Mouse (Mus musculus): ENCODE data around the gene Tead1.
"Not testable (repeated sequence)": the region's sequence is repeated elsewhere in the genome, so short reads cannot be mapped to it uniquely, and the experiment has no call there.

The Tead1 gene

GRCm38 (mm10) chr7:112917613-112918278 is 238.6 kb downstream of the Tead1 start:
- DNase-seq (ENCODE audit: low read depth, low spot score) = no peak

- DNase-seq (ENCODE audit: low read depth, low spot score) = no peak
These were observed 239.3 kb downstream of the Tead1 start for GRCm38 (mm10) chr7:112918279-112918991.

GRCm38 (mm10) chr7:112919845-112920244 is 240.7 kb downstream of the Tead1 start:
- DNase-seq (ENCODE audit: low read depth, low spot score) = peak; percentile 47

DNA sequence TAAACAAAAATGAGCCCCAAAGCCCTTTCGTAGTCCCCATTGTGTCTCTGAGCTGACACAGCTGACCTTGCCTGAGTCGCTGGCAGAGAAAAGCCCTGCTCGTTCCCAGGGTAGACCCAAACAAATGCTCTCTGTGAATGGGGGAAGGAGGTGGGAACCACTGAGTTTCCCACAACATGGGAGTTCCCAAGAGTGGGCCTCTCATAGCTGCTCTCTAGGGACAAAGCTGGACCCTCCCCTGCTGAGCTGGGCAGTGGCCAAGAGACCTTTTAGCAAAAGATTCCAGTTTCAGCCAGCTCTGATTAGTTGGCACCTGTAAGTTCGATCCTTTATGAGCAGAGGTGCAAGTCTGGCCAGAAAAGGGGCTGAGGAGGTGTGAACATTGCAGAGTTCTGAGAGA is 243.7 kb downstream of the Tead1 start:
- DNase-seq (ENCODE audit: low read depth, low spot score) = no peak

- DNase-seq (ENCODE audit: low read depth, low spot score) = no peak
These were observed 244.6 kb downstream of the Tead1 start for GRCm38 (mm10) chr7:112923712-112924111.

GRCm38 (mm10) chr7:112930669-112931068 is 251.6 kb downstream of the Tead1 start:
- no peak for DNase-seq (ENCODE audit: low read depth, low spot score)

DNA sequence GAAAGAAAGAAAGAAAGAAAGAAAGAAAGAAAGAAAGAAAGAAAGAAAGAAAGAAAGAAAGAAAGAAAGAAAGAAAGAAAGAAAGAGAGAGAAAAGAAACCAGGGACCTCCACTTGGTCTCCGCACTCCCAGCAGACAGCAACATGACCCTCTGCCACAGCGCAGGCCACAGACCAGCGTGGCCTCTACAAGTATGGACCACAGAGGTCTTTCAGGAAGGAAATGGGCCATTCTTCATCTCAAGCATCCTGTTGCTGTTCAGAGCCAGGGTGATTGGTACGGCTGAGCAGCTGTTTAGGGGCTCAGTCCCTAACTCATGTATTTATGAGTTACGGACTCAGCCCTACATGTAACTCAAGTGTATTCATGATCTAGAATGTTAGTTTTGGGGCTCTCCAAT is 256.8 kb downstream of the Tead1 start:
- DNase-seq (ENCODE audit: low read depth, low spot score) = not testable (repeated sequence)

DNA sequence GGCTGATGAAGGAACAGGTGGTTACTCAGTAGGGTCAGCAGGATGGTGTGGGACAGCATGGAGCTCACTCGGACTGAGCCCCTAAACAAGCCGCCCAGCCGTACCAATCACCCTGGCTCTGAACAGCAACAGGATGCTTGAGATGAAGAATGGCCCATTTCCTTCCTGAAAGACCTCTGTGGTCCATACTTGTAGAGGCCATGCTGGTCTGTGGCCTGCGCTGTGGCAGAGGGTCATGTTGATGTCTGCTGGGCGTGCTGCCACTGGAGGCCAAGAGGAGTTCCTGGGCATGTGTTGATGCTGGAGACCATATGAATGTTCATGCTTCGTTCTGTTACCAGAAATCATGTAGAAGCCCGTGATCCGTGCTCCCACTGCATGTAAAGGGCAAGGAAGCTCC is 258.0 kb downstream of the Tead1 start:
- DNase-seq (ENCODE audit: low read depth, low spot score) = no peak

- DNase-seq (ENCODE audit: low read depth, low spot score) = no peak
These were observed 259.8 kb downstream of the Tead1 start for GRCm38 (mm10) chr7:112938959-112939358.

GRCm38 (mm10) chr7:112942567-112942966 is 263.4 kb downstream of the Tead1 start:
- DNase-seq (ENCODE audit: low read depth, low spot score) = no peak

DNA sequence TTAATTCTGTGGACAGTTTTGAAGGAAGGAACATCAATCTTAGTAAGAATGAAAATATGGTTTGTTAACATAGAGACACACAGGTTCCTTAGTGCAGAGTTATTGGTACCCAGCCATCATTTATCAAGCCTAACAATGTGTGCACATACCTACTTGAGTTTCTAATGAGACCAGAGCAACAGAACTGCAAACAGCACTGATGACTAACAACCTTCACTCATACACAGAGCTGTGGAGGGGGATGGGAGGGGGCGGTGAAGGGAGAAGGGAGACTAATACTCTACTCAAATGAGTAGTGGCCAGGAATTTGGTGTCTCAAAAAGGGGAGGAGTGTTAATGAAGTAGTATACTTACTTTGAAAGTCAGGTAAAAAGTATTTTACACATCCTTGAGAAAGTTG is 263.9 kb downstream of the Tead1 start:
- no peak for DNase-seq (ENCODE audit: low read depth, low spot score)

DNA sequence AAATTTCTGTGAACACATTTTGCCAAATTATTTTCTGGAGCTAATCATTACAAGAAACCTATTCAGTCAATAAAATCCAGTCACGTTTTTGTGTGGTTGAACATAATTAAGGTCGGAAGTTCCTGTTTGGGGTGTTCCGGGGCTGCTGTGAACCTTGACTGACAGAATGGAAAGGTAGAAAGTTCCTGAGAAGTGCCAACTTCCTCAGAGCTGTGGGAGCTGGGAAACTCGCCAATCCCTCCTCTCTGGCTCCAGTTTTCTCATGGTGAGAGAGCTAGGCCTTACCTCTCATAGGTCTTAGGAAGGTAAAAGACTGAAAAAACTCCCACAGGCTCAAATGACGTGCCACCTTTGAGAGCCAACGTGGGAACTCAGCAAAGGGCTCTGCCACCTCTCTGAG is 267.6 kb downstream of the Tead1 start:
- no peak for DNase-seq (ENCODE audit: low read depth, low spot score)

DNA sequence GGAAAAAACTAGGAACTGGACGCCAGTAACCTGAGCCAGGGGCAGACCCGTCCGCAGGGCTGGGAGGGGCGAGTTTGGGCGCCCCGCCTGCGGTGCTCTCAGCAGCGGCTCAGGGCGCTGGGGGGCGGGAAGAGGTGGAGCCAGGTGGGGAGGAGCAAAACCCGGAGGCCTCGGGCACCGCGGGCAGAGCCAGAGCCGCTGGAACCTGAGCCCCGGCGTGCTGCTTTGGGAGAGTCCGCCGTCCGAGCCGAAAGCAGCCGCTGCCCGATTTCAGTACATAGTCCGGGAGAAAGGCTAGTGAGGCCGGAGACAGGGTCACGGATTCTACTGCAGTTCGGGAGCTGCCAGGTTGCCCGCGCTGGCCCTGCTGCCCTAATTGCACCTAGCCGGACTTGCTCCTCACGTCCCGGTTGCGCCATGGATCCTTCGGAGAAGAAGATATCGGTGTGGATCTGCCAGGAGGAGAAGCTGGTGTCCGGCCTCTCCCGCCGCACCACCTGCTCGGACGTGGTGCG is 274.7 kb downstream of the Tead1 start, which contains the start of gene Rassf10:
Gene Rassf10 (plus strand): TSS at position 186 of the 515 bp plus-strand sequence.
- DNase-seq (ENCODE audit: low read depth, low spot score) = no peak

- DNase-seq (ENCODE audit: low read depth, low spot score) = no peak
These were observed 275.4 kb downstream of the Tead1 start for GRCm38 (mm10) chr7:112954351-112955102.

GRCm38 (mm10) chr7:112955103-112955827 is 276.1 kb downstream of the Tead1 start:
- DNase-seq (ENCODE audit: low read depth, low spot score) = no peak

DNA sequence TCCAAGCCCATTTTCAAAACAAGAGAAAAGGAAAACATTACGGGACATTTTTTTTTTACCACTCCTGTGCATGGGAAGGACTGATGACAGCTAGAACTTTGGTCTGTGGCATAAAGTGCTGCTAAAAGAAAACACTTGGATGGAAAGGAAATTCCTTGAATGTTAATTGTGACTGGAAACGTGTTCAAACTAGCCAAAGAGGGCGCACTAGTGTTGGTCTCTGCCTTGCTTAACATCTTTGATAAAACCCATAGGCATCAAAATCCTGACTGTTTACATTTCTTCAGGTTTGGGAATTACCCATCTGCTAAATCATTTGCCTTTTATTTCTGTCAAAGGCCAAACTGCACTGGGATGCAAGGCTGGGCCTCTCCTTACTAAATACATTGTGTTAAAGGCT is 276.8 kb downstream of the Tead1 start:
- no peak for DNase-seq (ENCODE audit: low read depth, low spot score)

All from brain, embryonic 18.5 days (tissue).